In the genomic region with DNA sequence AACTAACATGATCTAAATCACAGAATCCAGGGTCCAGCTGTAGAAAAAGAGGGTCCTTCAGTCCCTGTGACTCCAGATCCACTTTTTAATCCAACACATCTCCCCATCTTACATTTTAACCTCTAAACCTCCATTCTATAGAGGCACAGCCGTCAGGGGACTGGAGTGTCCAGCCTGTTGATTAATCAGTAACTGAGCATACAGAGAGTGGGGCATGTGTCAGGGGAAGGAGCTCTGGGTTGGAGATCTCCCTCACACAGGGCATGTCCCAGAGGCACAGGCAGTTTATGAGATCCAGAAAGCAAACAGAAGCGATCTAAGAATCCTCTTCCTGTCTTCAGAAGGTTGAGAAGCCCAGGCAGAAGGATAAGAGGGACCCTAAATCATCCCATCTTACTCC, we compare ENCODE assay signal across 28 mouse cellular contexts. TPM values are rescaled to one million over a fixed set of nuclear protein-coding genes. Genes with fewer than 3 reads are reported as not detected.
DNase-seq lines count a peak whose midpoint lies in the region; ATAC-seq and TF ChIP-seq lines count a peak whose summit lies in the region.
"Had no signal": no experiment of that assay in that cellular context is flagged by ENCODE, and none has a peak within 500 bp of the region (broad histone marks: within the 10 kb centered on the region; RNA-seq: fewer than 3 reads in every experiment).

No protein-coding gene starts in this region.

- H3K27ac ChIP-seq in kidney, embryonic 15.5 days, result no peak overlapping the region
- no peak overlapping the region for H3K27ac ChIP-seq in kidney, adult 2 months (ENCODE audit: insufficient read depth, low read depth, low read length)
- no peak overlapping the region for H3K27ac ChIP-seq in liver, postnatal 0 days (ENCODE audit: low read depth)
- no peak overlapping the region for H3K27ac ChIP-seq in liver, embryonic 12.5 days
- H3K27ac ChIP-seq: embryonic facial prominence, embryonic 10.5 days; embryonic facial prominence, embryonic 13.5 days; forebrain, embryonic 12.5 days; forebrain, embryonic 15.5 days; heart, embryonic 15.5 days; hindbrain, embryonic 10.5 days; hindbrain, embryonic 13.5 days had no signal

- no peaks in the 10 kb centered on the region for H3K9me3 ChIP-seq in kidney, embryonic 15.5 days (replicated peaks)
- no peaks in the 10 kb centered on the region for H3K9me3 ChIP-seq in liver, postnatal 0 days (ENCODE audit: low read length)
- no peaks in the 10 kb centered on the region for H3K9me3 ChIP-seq in liver, embryonic 12.5 days (replicated peaks)
- H3K9me3 ChIP-seq: embryonic facial prominence, embryonic 10.5 days; embryonic facial prominence, embryonic 13.5 days; forebrain, embryonic 12.5 days; forebrain, embryonic 15.5 days; heart, embryonic 12.5 days; heart, embryonic 15.5 days; hindbrain, embryonic 10.5 days; hindbrain, embryonic 13.5 days had no signal

- TF ChIP-seq EP300 in liver, postnatal 0 days (IDR thresholded peaks at IDR 0.05; ENCODE audit: low read depth), result no peak

- no peaks in the 10 kb centered on the region for H3K36me3 ChIP-seq in kidney, embryonic 15.5 days
- no peaks in the 10 kb centered on the region for H3K36me3 ChIP-seq in kidney, adult 2 months (ENCODE audit: control insufficient read depth, insufficient read depth, low read length)
- H3K36me3 ChIP-seq in liver, postnatal 0 days (replicated peaks; ENCODE audit: insufficient read depth, low read length), result no peaks in the 10 kb centered on the region
- no peaks in the 10 kb centered on the region for H3K36me3 ChIP-seq in liver, embryonic 12.5 days
- H3K36me3 ChIP-seq: embryonic facial prominence, embryonic 10.5 days; embryonic facial prominence, embryonic 13.5 days; forebrain, embryonic 12.5 days; forebrain, embryonic 15.5 days; heart, embryonic 12.5 days; heart, embryonic 15.5 days; hindbrain, embryonic 10.5 days; hindbrain, embryonic 13.5 days had no signal

- no peak for DNase-seq in kidney, adult 2 months
- DNase-seq in liver, postnatal 0 days, result no peak
- DNase-seq in yolk sac, embryonic 10.5 days (ENCODE audit: low spot score), result peak; percentile 52
- DNase-seq: adrenal gland, adult 8-10 months; adrenal gland, postnatal 25 days; cerebellum, adult 11-12 months; cerebellum, adult 8-10 months; cerebellum, postnatal 10 days; cerebellum, postnatal 36 days; embryo, embryonic 11 days; gastrocnemius, postnatal 25 days; heart, adult 18-20 months; heart, postnatal 10 days; heart, postnatal 36 days had no signal

- WGBS in kidney, embryonic 15.5 days, result 37% methylated on average over 2 of the region's 2 CpGs
- 31% methylated on average over 2 of the region's 2 CpGs for WGBS in kidney, adult 2 months
- 25% methylated on average over 2 of the region's 2 CpGs for WGBS in liver, postnatal 0 days (ENCODE audit: insufficient replicate concordance)
- 22% methylated on average over 2 of the region's 2 CpGs for WGBS in liver, embryonic 12.5 days (ENCODE audit: insufficient replicate concordance)

- H3K4me1 ChIP-seq in kidney, embryonic 15.5 days, result peaks cover 14% of the 10 kb centered on the region
- H3K4me1 ChIP-seq in kidney, adult 2 months (ENCODE audit: control insufficient read depth, insufficient read depth, low read length), result no peaks in the 10 kb centered on the region
- no peaks in the 10 kb centered on the region for H3K4me1 ChIP-seq in liver, postnatal 0 days (ENCODE audit: insufficient read depth)
- no peaks in the 10 kb centered on the region for H3K4me1 ChIP-seq in liver, embryonic 12.5 days
- H3K4me1 ChIP-seq: embryonic facial prominence, embryonic 10.5 days; embryonic facial prominence, embryonic 13.5 days; forebrain, embryonic 12.5 days; forebrain, embryonic 15.5 days; heart, embryonic 12.5 days; heart, embryonic 15.5 days; hindbrain, embryonic 10.5 days; hindbrain, embryonic 13.5 days had no signal

- no peak for TF ChIP-seq POLR2A in kidney, adult 2 months (IDR thresholded peaks at IDR 0.05; ENCODE audit: low read depth, low read length)

- ATAC-seq in kidney, embryonic 15.5 days (replicated peaks; ENCODE audit: low FRiP score), result peak; percentile 79; the same call in 1 of the 2 replicates
- no peak for ATAC-seq in liver, postnatal 0 days
- ATAC-seq in liver, embryonic 12.5 days, result no peak
- no peak for ATAC-seq in megakaryocyte, adult 5-6 weeks (ENCODE audit: poor library complexity, severe bottlenecking)
- ATAC-seq: CD4-positive, CD25-positive, alpha-beta regulatory T cell, adult 4 months; forebrain, embryonic 15.5 days had no signal

- H3K4me2 ChIP-seq in kidney, embryonic 15.5 days, result no peak overlapping the region
- H3K4me2 ChIP-seq in liver, postnatal 0 days (ENCODE audit: low read depth, low read length), result peak overlapping the region; percentile 13; the same call in 1 of the 2 replicates
- no peak overlapping the region for H3K4me2 ChIP-seq in liver, embryonic 12.5 days
- H3K4me2 ChIP-seq: embryonic facial prominence, embryonic 13.5 days; forebrain, embryonic 12.5 days; forebrain, embryonic 15.5 days; heart, embryonic 12.5 days; heart, embryonic 15.5 days; hindbrain, embryonic 13.5 days had no signal

- TF ChIP-seq CTCF in kidney, adult 2 months (conservative IDR thresholded peaks at IDR 0.05; ENCODE audit: insufficient read depth, insufficient read length, low read depth, low read length), result no peak
- no peak for TF ChIP-seq CTCF in liver, postnatal 0 days (IDR thresholded peaks at IDR 0.05; ENCODE audit: low read depth)

- H3K4me3 ChIP-seq in kidney, embryonic 15.5 days (replicated peaks), result no peak overlapping the region
- no peak overlapping the region for H3K4me3 ChIP-seq in kidney, adult 2 months (ENCODE audit: insufficient read depth, low read depth, low read length)
- H3K4me3 ChIP-seq in liver, postnatal 0 days (ENCODE audit: low read depth, low read length), result no peak overlapping the region
- H3K4me3 ChIP-seq in liver, embryonic 12.5 days, result no peak overlapping the region
- H3K4me3 ChIP-seq: embryonic facial prominence, embryonic 10.5 days; embryonic facial prominence, embryonic 13.5 days; erythroblast, embryonic 14.5 days; forebrain, embryonic 12.5 days; forebrain, embryonic 15.5 days; heart, embryonic 12.5 days; heart, embryonic 15.5 days; hindbrain, embryonic 10.5 days; hindbrain, embryonic 13.5 days had no signal

- H3K27me3 ChIP-seq in kidney, embryonic 15.5 days, result peaks cover 6% of the 10 kb centered on the region; the same call in 1 of the 2 replicates
- H3K27me3 ChIP-seq in kidney, adult 2 months (replicated peaks; ENCODE audit: control insufficient read depth, insufficient read depth, low read length), result no peaks in the 10 kb centered on the region
- H3K27me3 ChIP-seq in liver, postnatal 0 days (ENCODE audit: insufficient read depth, low read length), result peaks cover 7% of the 10 kb centered on the region; the same call in 1 of the 2 replicates
- peaks cover 49% of the 10 kb centered on the region for H3K27me3 ChIP-seq in liver, embryonic 12.5 days (replicated peaks)

- no peak overlapping the region for H3K9ac ChIP-seq in kidney, embryonic 15.5 days
- no peak overlapping the region for H3K9ac ChIP-seq in liver, postnatal 0 days (replicated peaks)
- no peak overlapping the region for H3K9ac ChIP-seq in liver, embryonic 12.5 days
- H3K9ac ChIP-seq: embryonic facial prominence, embryonic 13.5 days; forebrain, embryonic 12.5 days; forebrain, embryonic 15.5 days; heart, embryonic 12.5 days; heart, embryonic 15.5 days; hindbrain, embryonic 13.5 days had no signal

RNA-seq across cellular contexts. Expression of a gene that starts 9.0 kb away (rescaled TPM):
- polyA plus RNA-seq in kidney, embryonic 15.5 days (2015; fragmentation: Nextera tagmentation; extraction: Ambion mirVana), result 1.0 TPM in 2 replicates
- polyA plus RNA-seq in kidney, adult 2 months (2012; rRNA removed), result 15.3 and 21.0 TPM in 2 replicates
- 0.25 TPM in 1 of 2 replicates, not detected in the other for polyA plus RNA-seq in liver, postnatal 0 days (2015; fragmentation: Nextera tagmentation; extraction: Ambion mirVana)
- polyA plus RNA-seq in liver, embryonic 12.5 days (2016; fragmentation: Nextera tagmentation; extraction: Ambion mirVana), result not detected in 2 replicates
- not detected in 2 replicates for total RNA-seq in megakaryocyte, adult 5-6 weeks (2015)
- not detected in 2 replicates for total RNA-seq in megakaryocyte, adult 5-6 weeks (2017)
- total RNA-seq: MEL had no signal
- polyA plus RNA-seq: CD4-positive, CD25-positive, alpha-beta regulatory T cell, adult 4 months; embryonic facial prominence, embryonic 10.5 days; erythroblast, embryonic 14.5 days; forebrain, embryonic 12.5 days; forebrain, embryonic 15.5 days; heart, embryonic 12.5 days; heart, embryonic 15.5 days had no signal

RNA-seq across cellular contexts. Expression of a gene that starts 46.7 kb away (rescaled TPM):
- 1.8 and 2.2 TPM in 2 replicates for polyA plus RNA-seq in kidney, embryonic 15.5 days (2015; fragmentation: Nextera tagmentation; extraction: Ambion mirVana)
- 0.73 and 1.5 TPM in 2 replicates for polyA plus RNA-seq in kidney, adult 2 months (2012; rRNA removed)
- polyA plus RNA-seq in liver, postnatal 0 days (2015; fragmentation: Nextera tagmentation; extraction: Ambion mirVana), result 4.7 and 5.2 TPM in 2 replicates
- 1.9 TPM in 2 replicates for polyA plus RNA-seq in liver, embryonic 12.5 days (2016; fragmentation: Nextera tagmentation; extraction: Ambion mirVana)
- total RNA-seq in megakaryocyte, adult 5-6 weeks (2015), result 76.7 and 81.9 TPM in 2 replicates
- 71.7 and 77.0 TPM in 2 replicates for total RNA-seq in megakaryocyte, adult 5-6 weeks (2017)
